Mouse (Mus musculus) ES-Bruce4 (cell line): ENCODE data around the gene Gm20661.

Source experiments
- CTCF ChIP-seq: IDR thresholded peaks from one replicate; pipeline ENCODE4 v1.8.1; 2011; ENCODE audit warnings: low read depth, low read length
- EP300 ChIP-seq: IDR thresholded peaks from 2 replicates; pipeline ENCODE4 v1.6.1; 2011; ENCODE audit warnings: low read depth, low read length; ENCODE audit not compliant: insufficient read depth
- POLR2A ChIP-seq: IDR thresholded peaks from one replicate; pipeline ENCODE4 v1.8.1; 2011; ENCODE audit warnings: low read length; ENCODE audit not compliant: insufficient read depth

GRCm38 (mm10) chr9:107964681-107965080 lies 18.2 kb upstream of the Gm20661 start:
- TF ChIP-seq POLR2A (no peak), CTCF (no peak), EP300 (no peak)
